Mouse (Mus musculus) CH12.LX (cell line): ENCODE measurements around the gene Smyd3. TPM values are rescaled to one million over a fixed set of nuclear protein-coding genes. Genes with fewer than 3 reads are reported as not detected.

Source experiments
- DNase-seq: peaks from one replicate; pipeline ENCODE4 v3.0.0-alpha.2; 2013; ENCODE audit errors: extremely low read depth
- H3K27ac ChIP-seq: 2 replicates; pipeline ENCODE4 v1.5.1; 2012; ENCODE audit warnings: low read depth, mild to moderate bottlenecking, control low read depth, moderate library complexity; ENCODE audit not compliant: insufficient read depth
- H3K27me3 ChIP-seq: replicated peaks from 2 replicates; pipeline ENCODE3; 2012; ENCODE audit warnings: inconsistent platforms
- H3K36me3 ChIP-seq, 2 experiments: replicated peaks in 1 of 2; 2 replicates each; pipeline versions ENCODE3 to v1.6.1; 2012; ENCODE audit warnings: inconsistent platforms in 1 of 2, low read length in 1 of 2, mild to moderate bottlenecking in 1 of 2, mixed read lengths in 1 of 2, moderate library complexity in 1 of 2; ENCODE audit not compliant: control insufficient read depth in 1 of 2, insufficient read depth in 1 of 2
- H3K4me1 ChIP-seq, 2 experiments: 2 replicates each; pipeline ENCODE4 v1.6.1; 2012; ENCODE audit warnings: inconsistent platforms in 1 of 2, moderate library complexity in 1 of 2; ENCODE audit not compliant: insufficient read depth in 2 of 2, control insufficient read depth in 1 of 2
- H3K4me2 ChIP-seq: 2 replicates; pipeline ENCODE4 v1.6.1; 2012; ENCODE audit warnings: low read depth, mild to moderate bottlenecking, control low read depth; ENCODE audit not compliant: poor library complexity, insufficient read depth, severe bottlenecking
- H3K4me3 ChIP-seq, 3 experiments: fragments of 150-350 bp in 1 of 3; sonication (generic) in 1 of 3; replicated peaks in 1 of 3; 2 replicates each; pipeline versions ENCODE3 to v1.5.1; 2011 to 2012; ENCODE audit warnings: low read depth in 2 of 3, low read length in 2 of 3, mild to moderate bottlenecking in 2 of 3, moderate library complexity in 2 of 3, control low read depth in 1 of 3, improper control_type of control experiment in 1 of 3, inconsistent platforms in 1 of 3, mixed read lengths in 1 of 3; ENCODE audit not compliant: poor library complexity in 1 of 3
- H3K79me2 ChIP-seq: replicated peaks from 2 replicates; pipeline ENCODE4 v1.6.1; 2012; ENCODE audit warnings: mild to moderate bottlenecking, moderate library complexity; ENCODE audit not compliant: control insufficient read depth, poor library complexity, insufficient read depth, severe bottlenecking; ENCODE audit errors: extremely low read depth
- H3K9ac ChIP-seq: 2 replicates; pipeline ENCODE4 v1.6.1; 2012; ENCODE audit warnings: low read depth, mild to moderate bottlenecking, control low read depth, moderate library complexity; ENCODE audit not compliant: insufficient read depth
- H3K9me3 ChIP-seq: replicated peaks from 2 replicates; pipeline ENCODE3; 2012; ENCODE audit warnings: low read length, inconsistent platforms, mixed read lengths
- BHLHE40 ChIP-seq: IDR thresholded peaks from 2 replicates; pipeline ENCODE4 v1.6.1; 2011; ENCODE audit warnings: mild to moderate bottlenecking, low read depth, low read length, improper control_type of control experiment
- CHD1 ChIP-seq: IDR thresholded peaks from 2 replicates; pipeline ENCODE4 v1.6.1; 2012; ENCODE audit warnings: low read depth, low read length, improper control_type of control experiment, inconsistent platforms
- CHD2 ChIP-seq: IDR thresholded peaks from 2 replicates; pipeline ENCODE4 v1.6.1; 2011; ENCODE audit warnings: low read length, improper control_type of control experiment
- CTCF ChIP-seq, 2 experiments: IDR thresholded peaks in 1 of 2; conservative IDR thresholded peaks in 1 of 2; 2 replicates each; pipeline ENCODE4 v1.5.1; 2011 to 2012; ENCODE audit warnings: low read depth in 2 of 2, low read length in 2 of 2, improper control_type of control experiment in 1 of 2, inconsistent platforms in 1 of 2, mild to moderate bottlenecking in 1 of 2, moderate library complexity in 1 of 2
- E2F4 ChIP-seq: IDR thresholded peaks from 2 replicates; pipeline ENCODE4 v1.6.1; 2011; ENCODE audit warnings: low read depth, low read length, improper control_type of control experiment; ENCODE audit not compliant: insufficient replicate concordance
- ELF1 ChIP-seq: IDR thresholded peaks from 2 replicates; pipeline ENCODE4 v1.6.1; 2014; ENCODE audit warnings: low read depth, mild to moderate bottlenecking, inconsistent platforms, low read length, improper control_type of control experiment
- EP300 ChIP-seq: IDR thresholded peaks from 2 replicates; pipeline ENCODE4 v1.6.1; 2011; ENCODE audit warnings: low read length, improper control_type of control experiment
- ETS1 ChIP-seq: conservative IDR thresholded peaks from 2 replicates; pipeline ENCODE4 v1.6.1; 2012; ENCODE audit warnings: low read depth, mild to moderate bottlenecking, inconsistent platforms, low read length, improper control_type of control experiment, moderate library complexity
- GABPA ChIP-seq: IDR thresholded peaks from 2 replicates; pipeline ENCODE4 v1.6.1; 2012; ENCODE audit warnings: low read depth, low read length, improper control_type of control experiment, inconsistent platforms; ENCODE audit not compliant: insufficient replicate concordance
- HCFC1 ChIP-seq: IDR thresholded peaks from 2 replicates; pipeline ENCODE4 v1.6.1; 2012; ENCODE audit warnings: low read depth, mild to moderate bottlenecking, inconsistent platforms, low read length, improper control_type of control experiment
- IRF4 ChIP-seq: IDR thresholded peaks from 2 replicates; pipeline ENCODE4 v1.6.1; 2014; ENCODE audit warnings: low read depth, mild to moderate bottlenecking, inconsistent platforms, low read length, improper control_type of control experiment
- JUN ChIP-seq: IDR thresholded peaks from 2 replicates; pipeline ENCODE4 v1.6.1; 2011; ENCODE audit warnings: low read depth, mild to moderate bottlenecking, low read length, improper control_type of control experiment, moderate library complexity; ENCODE audit not compliant: insufficient read depth
- JUND ChIP-seq: conservative IDR thresholded peaks from 2 replicates; pipeline ENCODE4 v1.6.1; 2011; ENCODE audit warnings: low read depth, low read length, improper control_type of control experiment
- KAT2A ChIP-seq: IDR thresholded peaks from 2 replicates; pipeline ENCODE4 v1.6.1; 2012; ENCODE audit warnings: low read length, improper control_type of control experiment, inconsistent platforms; ENCODE audit not compliant: insufficient replicate concordance
- MAFK ChIP-seq: IDR thresholded peaks from 2 replicates; pipeline ENCODE4 v1.6.1; 2011; ENCODE audit warnings: low read length, improper control_type of control experiment; ENCODE audit not compliant: insufficient replicate concordance
- MAX ChIP-seq: IDR thresholded peaks from 2 replicates; pipeline ENCODE4 v1.6.1; 2011; ENCODE audit warnings: low read length, improper control_type of control experiment
- MAZ ChIP-seq: IDR thresholded peaks from 2 replicates; pipeline ENCODE4 v1.6.1; 2012; ENCODE audit warnings: low read depth, mild to moderate bottlenecking, inconsistent platforms, low read length, improper control_type of control experiment, moderate library complexity
- MEF2A ChIP-seq: IDR thresholded peaks from 2 replicates; pipeline ENCODE4 v1.6.1; 2014; ENCODE audit warnings: low read depth, mild to moderate bottlenecking, inconsistent platforms, low read length, improper control_type of control experiment, borderline replicate concordance
- MXI1 ChIP-seq: IDR thresholded peaks from 2 replicates; pipeline ENCODE4 v1.6.1; 2011; ENCODE audit warnings: mild to moderate bottlenecking, low read depth, low read length, improper control_type of control experiment
- MYC ChIP-seq: IDR thresholded peaks from 2 replicates; pipeline ENCODE4 v1.6.1; 2011; ENCODE audit warnings: low read depth, mild to moderate bottlenecking, improper control_type of control experiment, low read length
- NELFE ChIP-seq: IDR thresholded peaks from 2 replicates; pipeline ENCODE4 v1.6.1; 2011; ENCODE audit warnings: low read depth, low read length, improper control_type of control experiment
- NRF1 ChIP-seq: IDR thresholded peaks from 2 replicates; pipeline ENCODE4 v1.6.1; 2014; ENCODE audit warnings: low read depth, mild to moderate bottlenecking, inconsistent platforms, low read length, improper control_type of control experiment, moderate library complexity
- PAX5 ChIP-seq: IDR thresholded peaks from 2 replicates; pipeline ENCODE4 v1.6.1; 2012; ENCODE audit warnings: low read length, inconsistent platforms, mixed read lengths
- POLR2A ChIP-seq: IDR thresholded peaks from 2 replicates; pipeline ENCODE4 v1.6.1; 2011; ENCODE audit warnings: low read depth, mild to moderate bottlenecking, improper control_type of control experiment, low read length
- POLR2AphosphoS2 ChIP-seq: IDR thresholded peaks from 2 replicates; pipeline ENCODE4 v1.6.1; 2011; ENCODE audit warnings: low read depth, low read length, improper control_type of control experiment
- RAD21 ChIP-seq: IDR thresholded peaks from 2 replicates; pipeline ENCODE4 v1.6.1; 2011; ENCODE audit warnings: low read depth, mild to moderate bottlenecking, low read length, improper control_type of control experiment, moderate library complexity
- RCOR1 ChIP-seq: conservative IDR thresholded peaks from 2 replicates; pipeline ENCODE4 v1.6.1; 2012; ENCODE audit warnings: low read depth, mild to moderate bottlenecking, inconsistent platforms, low read length, improper control_type of control experiment
- SIN3A ChIP-seq: IDR thresholded peaks from 2 replicates; pipeline ENCODE4 v1.6.1; 2012; ENCODE audit warnings: low read length, improper control_type of control experiment, inconsistent platforms
- SMC3 ChIP-seq: IDR thresholded peaks from 2 replicates; pipeline ENCODE4 v1.6.1; 2011; ENCODE audit warnings: low read depth, low read length, improper control_type of control experiment
- TBP ChIP-seq: conservative IDR thresholded peaks from 2 replicates; pipeline ENCODE4 v1.6.1; 2011; ENCODE audit warnings: low read depth, low read length, improper control_type of control experiment
- TCF12 ChIP-seq: IDR thresholded peaks from 2 replicates; pipeline ENCODE4 v1.6.1; 2014; ENCODE audit warnings: low read depth, mild to moderate bottlenecking, inconsistent platforms, low read length, improper control_type of control experiment
- UBTF ChIP-seq: IDR thresholded peaks from 2 replicates; pipeline ENCODE4 v1.6.1; 2012; ENCODE audit warnings: low read depth, mild to moderate bottlenecking, inconsistent platforms, low read length, improper control_type of control experiment, moderate library complexity
- USF1 ChIP-seq: IDR thresholded peaks from 2 replicates; pipeline ENCODE4 v1.6.1; 2014; ENCODE audit warnings: low read depth, mild to moderate bottlenecking, inconsistent platforms, low read length, improper control_type of control experiment
- USF2 ChIP-seq: conservative IDR thresholded peaks from 2 replicates; pipeline ENCODE4 v1.6.1; 2011; ENCODE audit warnings: low read depth, low read length, improper control_type of control experiment
- ZC3H11A ChIP-seq: IDR thresholded peaks from 2 replicates; pipeline ENCODE4 v1.6.1; 2012; ENCODE audit warnings: low read depth, mild to moderate bottlenecking, inconsistent platforms, low read length, improper control_type of control experiment
- ZKSCAN1 ChIP-seq: IDR thresholded peaks from 2 replicates; pipeline ENCODE4 v1.6.1; 2012; ENCODE audit warnings: low read depth, inconsistent platforms, low read length, improper control_type of control experiment, borderline replicate concordance
- ZMIZ1 ChIP-seq: IDR thresholded peaks from 2 replicates; pipeline ENCODE4 v1.6.1; 2012; ENCODE audit warnings: low read depth, mild to moderate bottlenecking, inconsistent platforms, low read length, improper control_type of control experiment
- ZNF384 ChIP-seq: IDR thresholded peaks from 2 replicates; pipeline ENCODE4 v1.6.1; 2012; ENCODE audit warnings: low read depth, low read length, improper control_type of control experiment, inconsistent platforms
- dilution Hi-C: fragments of 300-500 bp; cut with MboI; formaldehyde crosslinking; loops from 2 replicates; pipeline ENCODE4 v1.14.3; 2020; ENCODE audit warnings: low sequenced_read_pairs; ENCODE audit not compliant: extremely low pct_unique_long_range_greater_than_20kb, extremely low pct_ligation_motif_present
- in situ Hi-C: fragments of 300-500 bp; cut with MboI; formaldehyde crosslinking; loops from 3 replicates; pipeline ENCODE4 v1.14.3; 2019; ENCODE audit warnings: low sequenced_read_pairs, low pct_ligation_motif_present, low pct_unique_long_range_greater_than_20kb, mixed read lengths
- polyA plus RNA-seq: library from polyadenylated mRNA; unstranded; fragments of >175 nt; gene quantifications from 2 replicates; pipeline ENCODE4 v1.2.1, GENCODE M21; 2012; ENCODE audit warnings: low read depth; ENCODE audit not compliant: insufficient read length
- total RNA-seq, 2 experiments: library from RNA; depleted of rRNA; stranded (reverse); fragments of 300-350 nt in 1 of 2; fragments of >200 nt in 1 of 2; gene quantifications; 2 replicates each; pipeline ENCODE4 v1.2.3; 2012 to 2014

The Smyd3 gene
- total and polyA plus RNA-seq, 3 experiments, result 11.4 to 12.5 (median 11.8) TPM

- TF ChIP-seq GABPA (no peak), KAT2A (no peak), PAX5 (no peak), IRF4 (peak; percentile 45; the same call in 1 of the 2 replicates), MEF2A (peak; percentile 64; the same call in 1 of the 2 replicates), HCFC1 (no peak), MXI1 (no peak), CTCF (conservative IDR thresholded peaks at IDR 0.05 in 1 of 2, IDR thresholded peaks at IDR 0.05 in 1 of 2; ENCODE audit: low read depth in 2 of 2, low read length in 2 of 2) (no peak), ZMIZ1 (no peak), MAFK (no peak), BHLHE40 (no peak), CHD2 (no peak), POLR2AphosphoS2 (no peak), RAD21 (no peak), UBTF (no peak), POLR2A (no peak), MAX (no peak), NELFE (no peak), SIN3A (peak; percentile 62; the same call in 1 of the 2 replicates), ZC3H11A (no peak), TCF12 (no peak), MAZ (no peak), ELF1 (peak; percentile 64), E2F4 (no peak), JUN (no peak), SMC3 (no peak), JUND (peak; percentile 41; the same call in 1 of the 2 replicates), USF2 (no peak), CHD1 (no peak), ZKSCAN1 (no peak), NRF1 (no peak), ZNF384 (no peak), ETS1 (0 out of 2 replicates have a peak, but pooled peaks have one; percentile 39), EP300 (peak; percentile 66), USF1 (no peak), MYC (peak; percentile 44; the same call in 1 of the 2 replicates), TBP (0 out of 2 replicates have a peak, but pooled peaks have one; percentile 6), RCOR1 (no peak)
- no peaks in the 10 kb centered on the region for H3K27me3 ChIP-seq
- peaks cover 0 to 8% of the 10 kb centered on the region in 2 experiments for H3K36me3 ChIP-seq
- peaks cover 12 to 46% of the 10 kb centered on the region in 2 experiments for H3K4me1 ChIP-seq
- H3K9ac ChIP-seq, result no peak overlapping the region; the same call in 1 of the 2 replicates
- no peak overlapping the region for H3K27ac ChIP-seq
- peak overlapping the region; percentile 54; the same call in 1 of the 2 replicates for H3K4me2 ChIP-seq
- in situ Hi-C loops (no loop called here), dilution Hi-C loops (no loop called here)
- peak; percentile 62 for DNase-seq
- peaks cover 3% of the 10 kb centered on the region for H3K79me2 ChIP-seq
- no peaks in the 10 kb centered on the region for H3K9me3 ChIP-seq
- H3K4me3 ChIP-seq, result no peak overlapping the region
These were observed 33.5 kb upstream of the Smyd3 start for GRCm38 (mm10) chr1:179551336-179551735.
